Mouse (Mus musculus): ENCODE measurements around the gene Pcsk4. TPM values are rescaled to one million over a fixed set of nuclear protein-coding genes. Genes with fewer than 3 reads are reported as not detected.

Gene Pcsk4
- polyA plus RNA-seq, 1 experiment: 3.2 TPM

DNA sequence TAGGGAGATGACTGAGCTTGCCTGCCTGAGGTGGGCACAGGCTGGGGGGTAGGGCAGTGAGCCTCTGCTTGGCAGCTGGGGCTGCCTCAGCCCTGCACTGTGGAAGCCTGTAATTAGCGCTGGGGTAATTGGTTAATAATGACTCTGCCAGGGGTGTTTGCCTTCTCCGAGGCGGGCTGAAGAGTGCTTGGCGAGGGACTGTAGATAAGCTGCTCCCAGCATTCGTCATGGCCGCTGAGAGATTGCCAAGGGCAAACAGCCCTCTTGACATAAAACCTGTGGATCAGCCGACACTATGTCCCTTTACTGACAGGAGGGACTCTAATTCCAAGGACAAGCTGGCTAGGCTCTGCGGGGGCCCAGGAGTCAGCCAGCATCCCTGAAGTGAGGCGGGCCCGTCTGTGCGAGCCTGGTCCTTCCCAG lies 12.9 kb downstream of the Pcsk4 start:
- TF ChIP-seq MAX (IDR thresholded peaks at IDR 0.05) (no peak), MYOD1 (IDR thresholded peaks at IDR 0.05; ENCODE audit: control insufficient read depth, insufficient read length, low read depth) (no peak), CTCF (IDR thresholded peaks at IDR 0.05; ENCODE audit: control insufficient read depth, insufficient read depth, insufficient read length) (no peak), FOSL1 (IDR thresholded peaks at IDR 0.05; ENCODE audit: insufficient read depth, low read length, poor library complexity, severe bottlenecking) (no peak), CEBPB (IDR thresholded peaks at IDR 0.05; ENCODE audit: low read depth) (no peak)
- H3K79me2 ChIP-seq (ENCODE audit: control insufficient read depth, insufficient read depth): peaks cover 25% of the 10 kb centered on the region
- H3ac ChIP-seq (ENCODE audit: control insufficient read depth, insufficient read length, low read depth): no peak overlapping the region
- no peak overlapping the region for H3K4me3 ChIP-seq (ENCODE audit: insufficient read depth, poor library complexity, severe bottlenecking)
- H3K36me3 ChIP-seq (ENCODE audit: control insufficient read depth, insufficient read depth): peaks cover 6% of the 10 kb centered on the region
- H3K79me3 ChIP-seq (ENCODE audit: low read depth): peaks cover 13% of the 10 kb centered on the region
- peaks cover 8% of the 10 kb centered on the region for H3K27me3 ChIP-seq (ENCODE audit: control insufficient read depth, insufficient read depth, insufficient read length)

DNA sequence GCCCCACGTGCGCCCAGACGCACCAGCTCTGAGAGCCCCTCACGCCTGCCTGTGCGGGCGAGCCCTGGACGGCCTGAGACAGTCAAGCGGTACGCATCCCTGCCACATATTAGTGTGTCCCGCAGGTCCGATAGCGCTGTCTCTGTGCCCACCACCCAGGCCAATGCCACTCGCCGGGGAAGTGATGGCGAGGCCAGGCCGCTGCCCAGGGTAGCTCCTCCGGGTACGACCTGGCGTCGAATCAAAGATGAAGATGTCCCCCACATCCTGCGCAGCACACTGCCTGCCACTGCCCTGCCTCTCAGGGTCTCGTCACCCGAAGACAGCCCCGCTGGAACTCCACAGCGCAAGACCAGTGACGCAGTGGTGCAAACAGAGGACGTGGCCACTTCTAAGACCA lies 14.0 kb downstream of the Pcsk4 start:
- Histone ChIP-seq H3K79me2 (ENCODE audit: control insufficient read depth, insufficient read depth) (peaks cover 23% of the 10 kb centered on the region), H3K79me3 (ENCODE audit: low read depth) (peaks cover 13% of the 10 kb centered on the region), H3K36me3 (ENCODE audit: control insufficient read depth, insufficient read depth) (peaks cover 6% of the 10 kb centered on the region), H3K27me3 (ENCODE audit: control insufficient read depth, insufficient read depth, insufficient read length) (peaks cover 15% of the 10 kb centered on the region), H3K4me3 (ENCODE audit: insufficient read depth, poor library complexity, severe bottlenecking) (no peak overlapping the region), H3ac (ENCODE audit: control insufficient read depth, insufficient read length, low read depth) (no peak overlapping the region)
- TF ChIP-seq MAX (IDR thresholded peaks at IDR 0.05) (no peak), MYOG (IDR thresholded peaks at IDR 0.05; ENCODE audit: control insufficient read depth, extremely low read depth, insufficient read length) (no peak), CTCF (IDR thresholded peaks at IDR 0.05; ENCODE audit: control insufficient read depth, insufficient read depth, insufficient read length) (no peak), CEBPB (IDR thresholded peaks at IDR 0.05; ENCODE audit: low read depth) (no peak), FOSL1 (IDR thresholded peaks at IDR 0.05; ENCODE audit: insufficient read depth, low read length, poor library complexity, severe bottlenecking) (no peak), MYOD1 (IDR thresholded peaks at IDR 0.05; ENCODE audit: control insufficient read depth, insufficient read length, low read depth) (no peak), USF1 (IDR thresholded peaks at IDR 0.05; ENCODE audit: low read depth) (no peak)

DNA sequence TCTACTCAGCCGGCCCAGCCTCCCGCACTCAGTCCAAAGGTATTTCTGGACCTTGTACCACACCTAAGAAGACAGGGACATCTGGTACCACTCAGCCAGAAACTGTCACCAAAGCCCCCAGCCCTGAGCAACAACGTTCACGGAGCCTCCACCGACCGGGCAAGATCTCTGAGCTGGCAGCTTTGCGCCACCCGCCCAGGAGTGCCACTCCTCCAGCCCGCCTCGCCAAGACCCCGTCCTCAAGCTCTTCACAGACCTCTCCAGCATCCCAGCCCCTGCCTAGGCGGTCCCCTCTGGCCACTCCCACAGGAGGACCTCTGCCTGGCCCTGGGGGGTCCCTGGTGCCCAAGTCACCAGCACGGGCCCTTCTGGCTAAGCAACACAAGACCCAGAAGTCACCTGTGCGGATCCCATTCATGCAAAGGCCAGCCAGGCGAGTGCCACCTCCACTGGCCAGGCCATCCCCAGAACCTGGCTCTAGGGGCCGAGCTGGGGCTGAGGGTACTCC lies 14.8 kb downstream of the Pcsk4 start:
- no peak overlapping the region for H3K4me3 ChIP-seq (ENCODE audit: insufficient read depth, poor library complexity, severe bottlenecking)
- TF ChIP-seq USF1 (IDR thresholded peaks at IDR 0.05; ENCODE audit: low read depth): no peak
- no peak for TF ChIP-seq MYOG (IDR thresholded peaks at IDR 0.05; ENCODE audit: control insufficient read depth, extremely low read depth, insufficient read length)
- TF ChIP-seq CTCF (IDR thresholded peaks at IDR 0.05; ENCODE audit: control insufficient read depth, insufficient read depth, insufficient read length): no peak
- no peak for TF ChIP-seq MYOD1 (IDR thresholded peaks at IDR 0.05; ENCODE audit: control insufficient read depth, insufficient read length, low read depth)
- TF ChIP-seq CEBPB (IDR thresholded peaks at IDR 0.05; ENCODE audit: low read depth): no peak
- TF ChIP-seq MAX (IDR thresholded peaks at IDR 0.05): no peak
- TF ChIP-seq FOSL1 (IDR thresholded peaks at IDR 0.05; ENCODE audit: insufficient read depth, low read length, poor library complexity, severe bottlenecking): no peak
- H3K27me3 ChIP-seq (ENCODE audit: control insufficient read depth, insufficient read depth, insufficient read length): peaks cover 15% of the 10 kb centered on the region

DNA sequence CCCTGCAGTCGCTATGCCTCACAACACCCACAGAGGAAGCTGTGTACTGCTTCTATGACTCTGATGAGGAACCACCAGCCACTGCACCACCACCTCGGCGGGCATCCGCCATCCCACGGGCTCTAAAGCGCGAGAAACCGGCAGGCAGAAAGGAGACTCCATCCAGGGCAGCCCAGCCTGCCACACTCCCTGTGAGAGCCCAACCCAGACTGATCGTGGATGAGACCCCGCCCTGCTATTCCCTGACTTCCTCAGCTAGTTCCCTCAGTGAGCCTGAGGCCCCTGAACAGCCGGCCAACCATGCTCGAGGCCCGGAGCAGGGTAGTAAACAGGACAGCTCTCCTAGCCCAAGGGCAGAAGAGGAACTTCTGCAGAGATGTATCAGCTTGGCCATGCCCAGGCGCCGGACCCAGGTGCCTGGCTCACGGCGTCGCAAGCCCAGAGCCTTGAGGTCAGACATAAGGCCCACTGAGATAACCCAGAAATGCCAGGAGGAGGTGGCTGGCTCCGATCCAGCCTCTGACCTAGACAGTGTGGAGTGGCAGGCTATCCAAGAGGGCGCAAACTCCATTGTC lies 15.6 kb downstream of the Pcsk4 start:
- Histone ChIP-seq H3K27me3 (ENCODE audit: control insufficient read depth, insufficient read depth, insufficient read length) (peaks cover 23% of the 10 kb centered on the region), H3K4me3 (ENCODE audit: insufficient read depth, poor library complexity, severe bottlenecking) (no peak overlapping the region), H3ac (ENCODE audit: control insufficient read depth, insufficient read length, low read depth) (no peak overlapping the region), H3K79me2 (ENCODE audit: control insufficient read depth, insufficient read depth) (peaks cover 7% of the 10 kb centered on the region), H3K36me3 (ENCODE audit: control insufficient read depth, insufficient read depth) (no peaks in the 10 kb centered on the region), H3K79me3 (ENCODE audit: low read depth) (no peaks in the 10 kb centered on the region)
- TF ChIP-seq USF1 (IDR thresholded peaks at IDR 0.05; ENCODE audit: low read depth) (no peak), MAX (IDR thresholded peaks at IDR 0.05) (no peak), MYOG (IDR thresholded peaks at IDR 0.05; ENCODE audit: control insufficient read depth, extremely low read depth, insufficient read length) (no peak), FOSL1 (IDR thresholded peaks at IDR 0.05; ENCODE audit: insufficient read depth, low read length, poor library complexity, severe bottlenecking) (no peak), CTCF (IDR thresholded peaks at IDR 0.05; ENCODE audit: control insufficient read depth, insufficient read depth, insufficient read length) (no peak), CEBPB (IDR thresholded peaks at IDR 0.05; ENCODE audit: low read depth) (no peak), MYOD1 (IDR thresholded peaks at IDR 0.05; ENCODE audit: control insufficient read depth, insufficient read length, low read depth) (no peak)

More for the DNA sequence above, 14.8 kb downstream of the Pcsk4 start:
- H3ac ChIP-seq (ENCODE audit: control insufficient read depth, insufficient read length, low read depth): no peak overlapping the region
- peaks cover 7% of the 10 kb centered on the region for H3K79me3 ChIP-seq (ENCODE audit: low read depth)
- H3K79me2 ChIP-seq (ENCODE audit: control insufficient read depth, insufficient read depth): peaks cover 16% of the 10 kb centered on the region
- peaks cover 6% of the 10 kb centered on the region for H3K36me3 ChIP-seq (ENCODE audit: control insufficient read depth, insufficient read depth)

DNA sequence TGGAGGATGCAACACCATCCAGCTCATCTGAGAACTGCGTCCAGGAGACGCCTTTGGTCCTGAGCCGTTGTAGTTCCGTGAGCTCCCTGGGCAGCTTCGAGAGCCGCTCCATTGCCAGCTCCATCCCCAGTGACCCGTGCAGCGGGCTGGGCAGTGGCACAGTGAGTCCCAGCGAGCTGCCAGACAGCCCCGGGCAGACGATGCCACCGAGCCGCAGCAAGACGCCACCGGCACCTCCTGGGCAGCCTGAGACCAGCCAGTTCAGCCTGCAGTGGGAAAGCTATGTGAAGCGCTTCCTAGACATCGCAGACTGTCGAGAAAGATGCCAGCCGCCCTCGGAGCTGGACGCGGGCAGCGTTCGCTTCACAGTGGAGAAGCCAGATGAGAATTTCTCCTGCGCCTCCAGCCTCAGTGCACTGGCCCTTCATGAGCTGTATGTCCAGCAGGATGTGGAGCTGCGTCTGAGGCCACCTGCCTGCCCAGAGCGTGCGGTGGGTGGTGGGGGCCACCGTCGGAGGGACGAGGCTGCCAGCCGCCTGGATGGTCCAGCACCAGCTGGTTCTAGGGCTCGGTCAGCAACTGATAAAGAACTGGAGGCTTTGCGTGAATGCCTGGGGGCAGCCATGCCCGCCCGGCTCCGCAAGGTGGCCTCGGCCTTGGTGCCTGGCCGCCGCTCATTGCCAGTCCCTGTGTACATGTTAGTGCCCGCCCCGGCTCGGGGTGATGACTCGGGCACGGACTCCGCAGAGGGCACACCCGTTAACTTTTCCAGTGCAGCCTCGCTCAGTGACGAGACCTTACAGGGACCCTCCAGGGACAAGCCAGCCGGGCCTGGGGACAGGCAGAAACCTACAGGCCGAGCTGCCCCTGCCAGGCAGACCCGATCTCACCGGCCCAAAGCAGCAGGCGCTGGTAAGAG lies 16.5 kb downstream of the Pcsk4 start:
- H3K27me3 ChIP-seq (ENCODE audit: control insufficient read depth, insufficient read depth, insufficient read length): peaks cover 25% of the 10 kb centered on the region
- no peaks in the 10 kb centered on the region for H3K36me3 ChIP-seq (ENCODE audit: control insufficient read depth, insufficient read depth)

More for the DNA sequence above, 16.5 kb downstream of the Pcsk4 start:
- Histone ChIP-seq H3K4me3 (ENCODE audit: insufficient read depth, poor library complexity, severe bottlenecking) (no peak overlapping the region), H3K79me2 (ENCODE audit: control insufficient read depth, insufficient read depth) (no peaks in the 10 kb centered on the region), H3K79me3 (ENCODE audit: low read depth) (no peaks in the 10 kb centered on the region), H3ac (ENCODE audit: control insufficient read depth, insufficient read length, low read depth) (no peak overlapping the region)
- TF ChIP-seq CEBPB (IDR thresholded peaks at IDR 0.05; ENCODE audit: low read depth) (no peak), USF1 (IDR thresholded peaks at IDR 0.05; ENCODE audit: low read depth) (no peak), MYOD1 (IDR thresholded peaks at IDR 0.05; ENCODE audit: control insufficient read depth, insufficient read length, low read depth) (no peak)
